Mouse (Mus musculus): ENCODE measurements at regions not wholly inside any gene's neighbourhood (a gene's known extent, or its start where the extent isn't known, plus 50 kb on each side); places are given as distances from the start of the nearest gene placed in this dataset.
"Not testable (repeated sequence)": the region's sequence is repeated elsewhere in the genome, so short reads cannot be mapped to it uniquely, and the experiment has no call there.

DNA sequence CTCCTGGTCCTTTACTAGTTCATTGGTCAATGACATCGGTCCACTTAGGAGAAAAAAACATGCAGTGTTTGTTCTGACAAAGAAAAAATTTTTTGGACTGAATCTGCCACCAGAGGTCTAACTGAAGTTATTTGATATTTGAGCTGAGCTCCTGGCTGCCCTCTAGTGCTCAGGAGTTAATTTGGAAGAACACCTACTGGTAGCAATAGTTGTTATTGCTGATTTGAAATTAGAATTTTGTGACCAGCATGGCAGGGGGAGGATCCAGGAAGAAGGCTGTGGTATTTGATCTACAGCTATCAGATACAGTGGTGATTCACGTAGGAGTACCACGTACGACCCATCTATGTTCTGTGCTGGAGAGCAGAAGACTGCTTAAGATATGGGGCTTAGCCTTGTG is 466.6 kb upstream of the Olfr1507 start:
- not testable (repeated sequence) for H3K4me3 ChIP-seq; H3K27me3 ChIP-seq (ENCODE audit: low read depth, poor library complexity, severe bottlenecking); H3K27ac ChIP-seq (replicated peaks); H3K9me3 ChIP-seq (replicated peaks); DNase-seq (ENCODE audit: low spot score); H3K4me1 ChIP-seq; H3K36me3 ChIP-seq
- WGBS = 92% methylated on average over 3 of the region's 4 CpGs

DNA sequence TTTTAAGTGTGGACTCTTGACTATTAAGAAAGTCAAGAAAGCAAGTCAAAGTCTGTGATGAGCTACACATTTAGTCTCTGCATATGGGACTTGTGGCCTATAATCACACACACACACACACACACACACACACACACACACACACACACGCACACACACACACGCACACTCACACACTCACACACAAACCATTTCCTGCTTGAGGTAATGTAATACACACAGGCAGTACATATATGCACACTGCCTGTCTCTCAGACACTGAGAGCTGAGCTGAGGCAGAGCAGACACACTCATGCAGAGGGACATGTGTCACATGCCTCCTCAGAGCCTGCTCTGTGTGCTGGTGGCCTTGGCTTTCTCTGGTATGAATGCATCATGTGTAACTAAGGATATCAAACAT is 461.0 kb upstream of the Olfr1507 start:
- 95% methylated on average over 2 of the region's 2 CpGs for WGBS
- not testable (repeated sequence) for H3K9me3 ChIP-seq (replicated peaks); H3K4me1 ChIP-seq; H3K27ac ChIP-seq (replicated peaks); DNase-seq (ENCODE audit: low spot score); H3K27me3 ChIP-seq (ENCODE audit: low read depth, poor library complexity, severe bottlenecking); H3K4me3 ChIP-seq; H3K36me3 ChIP-seq

DNA sequence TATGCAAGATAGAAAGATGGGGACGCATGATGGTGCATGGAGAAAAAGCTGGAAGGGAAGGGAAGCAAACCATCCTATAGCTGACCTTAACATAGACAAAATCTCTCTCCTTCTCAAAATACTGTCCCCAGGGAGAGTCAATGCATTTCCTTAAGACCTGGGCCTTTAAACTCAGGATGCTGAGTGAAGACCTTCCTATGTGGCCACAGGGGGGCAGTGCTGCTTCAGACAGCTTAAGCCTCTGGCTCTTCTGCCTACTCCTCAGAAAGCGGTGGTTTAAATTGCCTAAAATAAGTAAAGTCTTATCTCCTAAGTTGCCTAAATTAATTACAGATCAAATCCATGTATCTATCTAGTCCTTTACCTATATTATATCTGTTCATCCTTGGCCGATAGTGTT is 449.4 kb upstream of the Olfr1507 start:
- H3K9me3 ChIP-seq (replicated peaks); H3K4me3 ChIP-seq; H3K36me3 ChIP-seq; H3K4me1 ChIP-seq; H3K27me3 ChIP-seq (ENCODE audit: low read depth, poor library complexity, severe bottlenecking); H3K27ac ChIP-seq (replicated peaks); DNase-seq (ENCODE audit: low spot score): not testable (repeated sequence)
- WGBS = no CpG with 5 or more reads among the region's 3 CpGs

DNA sequence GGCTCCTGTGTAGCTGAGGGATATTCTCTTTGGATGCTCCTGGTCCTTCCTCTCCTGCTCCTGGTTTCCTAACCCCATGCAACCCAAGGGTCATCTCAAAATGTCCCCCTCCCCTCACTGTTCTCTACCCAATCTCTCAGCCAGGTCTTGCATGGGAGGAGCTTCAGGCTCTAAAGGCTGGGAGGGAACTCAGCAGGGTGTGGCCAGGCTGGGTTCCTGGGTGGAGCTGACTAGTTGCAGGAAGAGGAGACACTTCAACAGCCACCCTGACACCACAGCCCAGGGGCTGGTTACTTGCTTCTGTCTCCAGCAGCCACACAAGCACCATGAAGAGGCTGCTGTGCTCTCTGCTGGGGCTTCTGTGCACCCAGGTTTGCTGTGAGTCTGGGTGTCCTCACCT is 446.9 kb upstream of the Olfr1507 start:
- H3K36me3 ChIP-seq; H3K9me3 ChIP-seq (replicated peaks); H3K4me3 ChIP-seq; H3K27me3 ChIP-seq (ENCODE audit: low read depth, poor library complexity, severe bottlenecking); DNase-seq (ENCODE audit: low spot score); H3K4me1 ChIP-seq; H3K27ac ChIP-seq (replicated peaks): not testable (repeated sequence)

DNA sequence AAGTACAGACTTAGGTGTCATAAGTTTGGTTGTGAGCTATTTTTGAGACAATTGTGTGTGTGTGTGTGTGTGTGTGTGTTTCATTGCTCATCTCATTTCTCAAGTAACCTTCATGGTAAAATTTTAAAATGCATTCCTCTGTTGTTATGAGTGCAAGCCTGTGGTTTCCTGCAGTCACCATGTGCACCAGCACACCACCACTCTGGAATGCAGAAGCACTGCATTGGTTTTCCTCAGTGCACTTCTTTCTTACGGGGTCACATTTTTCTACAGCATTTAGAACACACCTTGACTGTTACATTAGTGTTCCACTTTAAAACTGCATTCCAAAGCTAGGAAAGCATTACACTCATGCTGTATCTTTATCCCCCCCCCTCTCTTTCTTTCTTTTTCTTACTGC is 446.2 kb upstream of the Olfr1507 start:
- H3K36me3 ChIP-seq; H3K9me3 ChIP-seq (replicated peaks); DNase-seq (ENCODE audit: low spot score); H3K27me3 ChIP-seq (ENCODE audit: low read depth, poor library complexity, severe bottlenecking); H3K4me3 ChIP-seq; H3K27ac ChIP-seq (replicated peaks); H3K4me1 ChIP-seq: not testable (repeated sequence)
- WGBS = no CpG with 5 or more reads among the region's 1 CpGs

DNA sequence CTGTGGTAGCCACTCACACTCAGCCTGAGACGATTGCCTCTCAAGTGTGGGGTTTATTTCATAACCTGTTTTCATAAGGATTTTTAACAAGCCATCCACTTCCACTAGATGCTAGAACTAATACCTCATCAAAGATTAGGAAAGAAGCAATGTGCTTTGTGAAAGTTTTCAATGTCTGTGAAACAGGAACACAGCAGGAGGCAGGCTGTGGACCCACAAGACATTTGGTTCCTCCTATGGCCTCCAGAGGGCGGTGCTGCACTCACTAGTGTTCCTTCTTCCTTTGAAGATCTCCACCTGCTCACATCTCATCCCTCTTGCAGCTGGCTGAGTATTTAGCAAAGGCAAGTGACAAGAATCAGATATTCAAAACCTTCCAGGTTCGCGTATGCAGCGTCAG is 424.6 kb upstream of the Olfr1507 start:
- H3K9me3 ChIP-seq (replicated peaks); H3K27me3 ChIP-seq (ENCODE audit: low read depth, poor library complexity, severe bottlenecking); H3K4me1 ChIP-seq: not testable (repeated sequence)

DNA sequence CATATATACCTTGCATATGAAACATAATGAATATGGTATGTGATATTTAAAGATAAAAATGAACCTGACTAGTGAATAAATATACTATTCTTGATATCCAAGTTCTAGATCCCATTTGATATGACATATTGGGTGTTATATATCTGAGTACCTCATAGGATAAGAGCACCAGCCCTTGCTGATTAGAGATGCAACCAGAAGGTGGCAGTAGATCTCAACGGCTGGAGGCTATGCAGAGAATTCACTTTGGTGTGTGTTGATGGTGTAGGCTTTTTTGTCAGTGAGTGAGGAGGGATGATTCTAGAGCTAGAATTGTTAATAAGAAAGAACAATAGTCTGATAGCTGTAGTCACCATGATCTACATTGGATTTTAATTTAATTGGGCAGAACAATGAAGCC is 418.3 kb upstream of the Olfr1507 start:
- not testable (repeated sequence) for H3K27me3 ChIP-seq (ENCODE audit: low read depth, poor library complexity, severe bottlenecking); H3K9me3 ChIP-seq (replicated peaks); H3K27ac ChIP-seq (replicated peaks); H3K36me3 ChIP-seq; H3K4me1 ChIP-seq; DNase-seq (ENCODE audit: low spot score); H3K4me3 ChIP-seq
- no CpG with 5 or more reads among the region's 1 CpGs for WGBS

More for the DNA sequence above, 424.6 kb upstream of the Olfr1507 start:
- H3K4me3 ChIP-seq; DNase-seq (ENCODE audit: low spot score); H3K27ac ChIP-seq (replicated peaks); H3K36me3 ChIP-seq: not testable (repeated sequence)
- WGBS = no CpG with 5 or more reads among the region's 5 CpGs

DNA sequence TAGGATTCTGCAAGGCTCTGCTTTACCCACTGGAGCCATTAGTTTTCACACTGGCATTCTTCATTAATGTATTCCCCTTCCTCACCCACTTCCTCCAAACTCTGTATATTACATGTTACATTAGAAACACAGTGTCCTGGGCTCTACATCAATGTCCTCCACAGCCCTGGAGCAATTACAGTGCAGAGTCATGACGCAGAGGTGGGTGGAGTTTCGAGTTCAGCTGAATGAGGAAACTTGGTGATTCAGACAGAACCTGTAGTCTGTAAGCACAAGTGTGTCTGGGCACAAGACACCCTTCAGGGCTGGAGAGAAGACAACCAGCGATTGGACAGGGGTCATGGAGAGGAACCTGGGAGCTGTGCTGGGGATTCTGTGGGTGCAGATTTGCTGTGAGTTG is 404.1 kb upstream of the Olfr1507 start:
- not testable (repeated sequence) for H3K27ac ChIP-seq (replicated peaks); H3K4me3 ChIP-seq; H3K4me1 ChIP-seq; DNase-seq (ENCODE audit: low spot score); H3K36me3 ChIP-seq; H3K9me3 ChIP-seq (replicated peaks); H3K27me3 ChIP-seq (ENCODE audit: low read depth, poor library complexity, severe bottlenecking)
- WGBS = no CpG with 5 or more reads among the region's 3 CpGs

DNA sequence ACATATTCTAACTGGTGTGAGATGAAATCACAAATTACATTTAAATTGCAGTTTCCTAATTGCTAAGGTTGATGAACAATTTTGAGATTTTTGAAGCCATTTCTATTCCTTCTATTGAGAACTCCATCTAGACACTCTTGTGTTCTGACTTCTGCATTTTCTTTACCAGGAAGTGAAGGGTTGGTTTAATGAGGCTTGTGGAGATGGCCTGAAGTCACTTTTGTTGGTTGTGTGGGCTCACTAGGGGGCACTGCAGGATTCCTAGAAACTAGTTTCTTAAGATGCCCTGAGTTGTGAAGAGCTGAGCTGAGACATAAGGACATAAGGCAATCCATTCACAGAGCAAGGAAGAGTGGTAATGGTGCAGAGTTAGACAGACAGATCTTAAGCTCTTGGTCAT is 402.8 kb upstream of the Olfr1507 start:
- H3K27ac ChIP-seq (replicated peaks); H3K4me1 ChIP-seq; H3K27me3 ChIP-seq (ENCODE audit: low read depth, poor library complexity, severe bottlenecking); DNase-seq (ENCODE audit: low spot score); H3K4me3 ChIP-seq; H3K9me3 ChIP-seq (replicated peaks); H3K36me3 ChIP-seq: not testable (repeated sequence)

DNA sequence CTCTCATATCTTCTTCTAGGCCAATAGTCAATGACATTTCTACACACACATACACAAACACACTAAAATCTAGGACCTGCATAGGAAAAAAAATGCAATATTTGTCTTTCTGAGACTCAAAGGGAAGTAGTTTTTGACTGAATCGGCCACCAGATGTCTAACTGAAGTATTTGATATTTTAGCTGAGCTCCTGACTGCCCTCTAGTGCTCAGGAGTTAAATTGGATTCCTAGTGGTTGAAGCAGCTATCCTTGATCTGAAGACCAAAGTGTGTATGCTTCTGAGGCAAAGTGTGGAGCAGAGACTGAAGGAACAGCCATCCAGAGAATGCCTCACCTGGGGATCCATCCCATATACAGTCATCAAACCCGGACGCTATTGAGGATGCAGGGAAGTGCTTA is 384.4 kb upstream of the Olfr1507 start:
- not testable (repeated sequence) for H3K4me1 ChIP-seq; H3K27ac ChIP-seq (replicated peaks); DNase-seq (ENCODE audit: low spot score); H3K36me3 ChIP-seq; H3K9me3 ChIP-seq (replicated peaks); H3K27me3 ChIP-seq (ENCODE audit: low read depth, poor library complexity, severe bottlenecking); H3K4me3 ChIP-seq
- no CpG with 5 or more reads among the region's 3 CpGs for WGBS

DNA sequence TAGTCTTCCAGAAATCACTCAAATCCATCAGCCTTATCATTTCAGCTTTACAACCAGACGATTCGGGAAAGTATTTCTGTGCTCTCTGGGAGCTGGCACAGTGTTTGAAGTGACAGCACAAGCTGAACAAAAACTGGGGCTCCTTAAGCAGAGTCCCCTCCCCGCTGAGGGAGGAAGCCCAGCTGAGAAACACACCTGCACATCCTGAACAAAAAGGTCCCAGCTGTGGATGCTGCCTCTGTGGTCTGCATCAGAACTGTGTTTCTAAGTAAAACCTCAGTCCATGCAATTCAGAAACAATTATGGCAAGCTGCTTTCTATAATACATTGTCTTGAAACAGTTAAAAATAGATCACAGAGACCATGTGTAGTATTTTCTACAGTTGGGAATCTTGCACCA is 368.3 kb upstream of the Olfr1507 start:
- not testable (repeated sequence) for H3K4me3 ChIP-seq; H3K4me1 ChIP-seq; H3K36me3 ChIP-seq; DNase-seq (ENCODE audit: low spot score); H3K9me3 ChIP-seq (replicated peaks); H3K27ac ChIP-seq (replicated peaks); H3K27me3 ChIP-seq (ENCODE audit: low read depth, poor library complexity, severe bottlenecking)
- no CpG with 5 or more reads among the region's 3 CpGs for whole genome bisulfite sequencing

DNA sequence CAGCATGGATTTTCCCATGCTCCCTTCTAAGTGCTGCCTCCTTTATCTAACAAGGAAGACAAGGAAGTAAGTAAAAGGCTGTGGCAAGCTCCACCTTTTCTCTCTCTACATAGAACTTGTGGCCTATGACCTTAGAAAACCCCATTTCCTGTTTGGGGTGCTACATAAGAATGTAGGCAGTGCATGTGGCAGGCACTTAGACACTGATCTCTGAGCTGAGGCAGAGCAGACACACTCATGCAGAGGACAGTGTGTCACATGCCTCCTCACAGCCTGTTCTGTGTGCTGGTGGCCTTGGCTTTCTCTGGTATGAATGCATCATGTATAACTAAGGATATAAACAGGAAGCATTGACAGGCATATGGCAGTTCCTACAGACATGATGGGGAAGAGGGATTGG is 367.6 kb upstream of the Olfr1507 start:
- DNase-seq (ENCODE audit: low spot score); H3K9me3 ChIP-seq (replicated peaks); H3K27me3 ChIP-seq (ENCODE audit: low read depth, poor library complexity, severe bottlenecking); H3K27ac ChIP-seq (replicated peaks); H3K4me3 ChIP-seq; H3K36me3 ChIP-seq; H3K4me1 ChIP-seq: not testable (repeated sequence)

DNA sequence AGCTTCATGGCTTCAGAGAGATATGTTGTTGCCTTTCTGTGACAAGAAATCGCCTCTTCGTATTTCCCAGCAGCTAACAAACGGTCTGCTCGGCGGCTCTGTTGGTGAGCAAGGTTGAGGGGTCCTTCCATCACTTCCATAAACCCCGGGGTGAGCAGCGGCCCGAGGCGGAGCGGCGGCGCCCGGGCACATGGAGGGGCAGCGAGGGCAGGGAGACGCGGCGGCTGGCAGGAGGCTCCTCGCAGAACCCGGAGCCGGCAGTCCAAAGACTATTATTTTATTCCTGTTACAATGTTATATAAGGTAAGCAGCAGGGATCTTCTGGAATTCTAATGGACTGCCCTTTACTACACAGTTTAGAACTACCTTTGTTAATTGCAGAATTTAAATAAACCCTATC is 366.9 kb upstream of the Olfr1507 start:
- not testable (repeated sequence) for H3K4me1 ChIP-seq; H3K27me3 ChIP-seq (ENCODE audit: low read depth, poor library complexity, severe bottlenecking); H3K27ac ChIP-seq (replicated peaks); DNase-seq (ENCODE audit: low spot score); H3K9me3 ChIP-seq (replicated peaks); H3K36me3 ChIP-seq; H3K4me3 ChIP-seq
- 63% methylated on average over 7 of the region's 20 CpGs for WGBS

DNA sequence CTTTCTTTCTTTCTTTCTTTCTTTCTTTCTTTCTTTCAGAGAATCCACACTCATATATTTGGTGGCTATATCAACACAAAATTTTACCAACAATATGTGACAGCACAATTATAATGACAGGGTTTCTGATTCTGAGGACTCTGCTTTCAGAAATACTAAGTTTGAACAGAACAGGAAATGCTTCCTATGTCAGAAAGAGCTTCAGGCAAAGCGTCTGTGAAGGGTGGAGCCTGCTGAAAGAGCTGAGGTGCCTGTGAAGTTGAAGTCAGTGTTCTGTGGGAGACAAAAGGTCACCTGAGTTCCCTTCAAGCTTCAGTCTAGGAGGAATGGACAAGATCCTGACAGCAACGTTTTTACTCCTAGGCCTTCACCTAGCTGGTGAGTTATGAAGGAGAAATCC is 359.8 kb upstream of the Olfr1507 start:
- not testable (repeated sequence) for H3K27ac ChIP-seq (replicated peaks); DNase-seq (ENCODE audit: low spot score)
- no CpG with 5 or more reads among the region's 2 CpGs for WGBS

DNA sequence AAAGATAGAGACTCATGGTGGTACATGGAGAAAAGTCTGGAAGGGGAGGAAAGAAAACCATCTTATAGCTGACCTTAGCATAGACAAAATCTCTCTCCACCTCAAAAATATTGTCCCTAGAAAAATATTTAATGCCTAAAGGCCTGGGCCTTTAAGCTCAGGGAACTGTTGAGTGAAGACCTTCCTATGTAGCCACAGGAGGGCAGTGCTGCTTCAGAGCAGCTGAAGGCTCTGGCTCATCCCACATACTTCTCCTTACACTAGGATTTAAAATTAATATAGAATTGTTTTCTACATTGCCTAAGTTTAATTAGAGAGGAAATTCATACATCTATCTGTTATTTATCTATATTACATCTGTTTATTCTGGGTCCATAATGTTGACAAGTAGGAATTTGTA is 358.0 kb upstream of the Olfr1507 start:
- H3K4me1 ChIP-seq; H3K36me3 ChIP-seq; H3K27me3 ChIP-seq (ENCODE audit: low read depth, poor library complexity, severe bottlenecking); DNase-seq (ENCODE audit: low spot score); H3K9me3 ChIP-seq (replicated peaks); H3K4me3 ChIP-seq; H3K27ac ChIP-seq (replicated peaks): not testable (repeated sequence)

More for the DNA sequence above, 359.8 kb upstream of the Olfr1507 start:
- not testable (repeated sequence) for H3K36me3 ChIP-seq; H3K9me3 ChIP-seq (replicated peaks); H3K4me1 ChIP-seq; H3K27me3 ChIP-seq (ENCODE audit: low read depth, poor library complexity, severe bottlenecking); H3K4me3 ChIP-seq
